Mouse (Mus musculus) olfactory bulb, adult 2 months (tissue): Measurements from ENCODE around the gene Mrps12.

ENCODE experiments used
- CTCF ChIP-seq: fragments of 200-500 bp; IDR thresholded peaks from 2 replicates; pipeline ENCODE4 v1.5.1; 2012; ENCODE audit warnings: low read depth, mild to moderate bottlenecking, low read length, moderate library complexity; ENCODE audit not compliant: insufficient read depth
- POLR2A ChIP-seq: fragments of 200-500 bp; IDR thresholded peaks from 2 replicates; pipeline ENCODE4 v1.6.1; 2012; ENCODE audit warnings: mild to moderate bottlenecking, low read depth, low read length, moderate library complexity; ENCODE audit not compliant: insufficient read depth

GRCm38 (mm10) chr7:28781261-28781663 is 39.6 kb upstream of the Mrps12 start:
- TF ChIP-seq POLR2A (no peak), CTCF (no peak)
